Mouse (Mus musculus) stomach, embryonic 16.5 days (tissue): ENCODE results near the gene Arcn1. TPM values are rescaled to one million over a fixed set of nuclear protein-coding genes. Genes with fewer than 3 reads are reported as not detected.

ENCODE experiments used
- ATAC-seq: fragments of 200-750 bp; cut with Nextera tagmentation; 2 replicates; pipeline ENCODE4 v1.8.0; 2017; ENCODE audit warnings: moderate number of reproducible peaks, moderate TSS enrichment; ENCODE audit not compliant: insufficient read depth, low FRiP score
- H3K27ac ChIP-seq: fragments of 300-500 bp; sonication (generic); 2 replicates; pipeline ENCODE4 v1.5.1; 2014; ENCODE audit warnings: low read length
- H3K27me3 ChIP-seq: fragments of 300-500 bp; sonication (generic); 2 replicates; pipeline ENCODE4 v1.6.1; 2014; ENCODE audit warnings: low read length, control low read depth, mixed read lengths; ENCODE audit not compliant: control insufficient read depth, insufficient read depth
- H3K36me3 ChIP-seq: fragments of 300-500 bp; sonication (generic); 2 replicates; pipeline ENCODE4 v1.6.1; 2014; ENCODE audit warnings: low read length; ENCODE audit not compliant: control insufficient read depth, insufficient read depth
- H3K4me1 ChIP-seq: fragments of 300-500 bp; sonication (generic); 2 replicates; pipeline ENCODE4 v1.6.1; 2014; ENCODE audit warnings: low read length, control low read depth, mixed read lengths; ENCODE audit not compliant: control insufficient read depth, insufficient read depth
- H3K4me2 ChIP-seq: fragments of 300-500 bp; sonication (generic); 2 replicates; pipeline ENCODE4 v1.6.1; 2014; ENCODE audit warnings: low read depth, low read length, mixed read lengths
- H3K4me3 ChIP-seq: fragments of 300-500 bp; sonication (generic); replicated peaks from 2 replicates; pipeline ENCODE4 v1.5.1; 2014; ENCODE audit warnings: mild to moderate bottlenecking, low read length
- H3K9ac ChIP-seq: fragments of 300-500 bp; sonication (generic); 2 replicates; pipeline ENCODE4 v1.6.1; 2014; ENCODE audit warnings: low read length
- H3K9me3 ChIP-seq: fragments of 300-500 bp; sonication (generic); replicated peaks from 2 replicates; pipeline ENCODE4 v1.6.1; 2016; ENCODE audit warnings: low read length, control low read depth; ENCODE audit not compliant: control insufficient read depth
- WGBS: fragments of 180-500 bp; shearing (Covaris S2); extraction: QIAGEN DNeasy Blood & Tissue Kit; methylation state at CpG from one replicate; pipeline ENCODE4 v1.1.7; 2014; 5-methylcytosine and 5-hydroxymethylcytosine counted together
- polyA plus RNA-seq: library from polyadenylated mRNA; unstranded; fragments of >200 nt; fragmentation: Nextera tagmentation; extraction: Ambion mirVana; gene quantifications from 2 replicates; pipeline ENCODE4 v1.2.1, GENCODE M21; 2015

Gene Arcn1
- polyA plus RNA-seq, 1 experiment from 2014 or later: 212 TPM

DNA sequence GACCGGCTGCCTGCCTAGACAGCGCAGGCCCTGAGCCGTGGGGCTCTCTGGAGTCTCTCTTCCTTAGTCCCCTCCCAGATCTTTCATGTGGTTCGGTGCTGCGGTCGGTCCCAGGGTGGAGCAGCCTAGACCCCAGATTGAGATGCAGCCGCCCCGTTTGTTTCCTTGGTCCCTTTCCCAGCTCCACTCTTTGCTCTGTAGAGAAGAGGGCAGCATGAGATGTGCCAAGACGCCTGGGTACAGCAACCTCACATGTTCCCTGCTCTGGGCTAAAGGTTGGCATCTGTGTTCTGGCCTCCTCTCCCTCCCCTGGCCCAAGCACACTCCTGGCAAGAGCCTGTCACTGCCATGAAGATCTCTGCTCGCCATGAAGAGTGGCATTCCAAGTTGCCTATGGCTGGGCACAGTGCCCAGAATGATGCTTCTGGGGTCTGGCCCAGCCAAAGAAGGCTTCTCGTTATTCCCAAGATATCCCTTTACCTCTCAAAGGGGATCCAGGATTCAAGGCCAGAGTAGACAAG, 44.1 kb downstream of the Arcn1 start:
- no peaks in the 10 kb centered on the region for H3K36me3 ChIP-seq
- H3K9ac ChIP-seq: no peak overlapping the region
- WGBS: 64% methylated on average over 11 of the region's 11 CpGs
- peak overlapping the region; percentile 32 for H3K27ac ChIP-seq
- no peak overlapping the region for H3K4me2 ChIP-seq
- no peak for ATAC-seq
- no peak overlapping the region for H3K4me3 ChIP-seq
- H3K4me1 ChIP-seq: peaks cover 37% of the 10 kb centered on the region
- H3K27me3 ChIP-seq: no peaks in the 10 kb centered on the region
- H3K9me3 ChIP-seq: no peaks in the 10 kb centered on the region

DNA sequence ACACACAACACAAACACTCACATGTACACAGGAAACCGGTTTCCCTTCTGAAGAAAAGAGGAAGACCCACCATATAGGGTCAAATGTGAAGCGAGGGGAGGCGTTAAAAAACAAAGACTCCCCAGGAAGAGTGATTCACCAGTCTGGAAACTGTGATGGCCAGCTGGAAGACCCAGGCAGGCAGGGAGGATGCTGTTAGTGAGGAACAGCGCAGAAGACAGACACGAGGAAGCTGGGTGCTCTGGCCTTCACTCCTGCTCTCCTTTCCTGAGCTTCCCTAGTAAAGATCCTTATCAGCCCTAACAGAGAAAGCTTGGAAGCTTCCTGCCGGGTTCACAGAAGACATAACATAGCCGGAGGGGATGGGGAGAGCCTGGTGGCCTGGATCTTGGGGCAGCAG, 44.6 kb downstream of the Arcn1 start:
- no peaks in the 10 kb centered on the region for H3K27me3 ChIP-seq
- H3K36me3 ChIP-seq: no peaks in the 10 kb centered on the region
- H3K27ac ChIP-seq: peak overlapping the region; percentile 32
- H3K9me3 ChIP-seq: no peaks in the 10 kb centered on the region
- WGBS: 44% methylated on average over 7 of the region's 7 CpGs
- H3K4me1 ChIP-seq: peaks cover 37% of the 10 kb centered on the region
- H3K4me2 ChIP-seq: no peak overlapping the region
- no peak overlapping the region for H3K9ac ChIP-seq
- no peak for ATAC-seq
- H3K4me3 ChIP-seq: no peak overlapping the region

DNA sequence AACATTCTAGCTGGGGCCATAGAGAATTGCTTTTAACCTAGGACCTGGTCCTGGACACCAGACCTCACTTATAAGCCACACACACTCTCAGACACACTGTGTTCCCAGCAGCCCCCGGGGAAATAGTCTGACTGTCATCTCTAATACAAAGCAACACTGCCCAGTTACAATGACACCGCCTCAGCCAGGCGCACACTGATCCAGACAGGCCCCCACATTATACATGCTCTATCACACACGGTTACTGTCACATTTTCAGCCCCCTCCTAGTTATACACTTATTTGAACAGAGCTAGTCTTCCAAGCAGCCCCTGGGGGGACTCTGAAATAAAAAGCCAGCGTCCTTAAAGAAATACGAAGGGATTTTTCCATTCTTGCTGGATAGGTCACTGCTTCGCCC, 45.1 kb downstream of the Arcn1 start:
- Histone ChIP-seq H3K27me3 (no peaks in the 10 kb centered on the region), H3K9ac (no peak overlapping the region), H3K4me1 (peaks cover 37% of the 10 kb centered on the region), H3K27ac (no peak overlapping the region), H3K4me3 (no peak overlapping the region), H3K9me3 (no peaks in the 10 kb centered on the region), H3K36me3 (no peaks in the 10 kb centered on the region), H3K4me2 (no peak overlapping the region)
- 73% methylated on average over 7 of the region's 7 CpGs for WGBS
- ATAC-seq: no peak

DNA sequence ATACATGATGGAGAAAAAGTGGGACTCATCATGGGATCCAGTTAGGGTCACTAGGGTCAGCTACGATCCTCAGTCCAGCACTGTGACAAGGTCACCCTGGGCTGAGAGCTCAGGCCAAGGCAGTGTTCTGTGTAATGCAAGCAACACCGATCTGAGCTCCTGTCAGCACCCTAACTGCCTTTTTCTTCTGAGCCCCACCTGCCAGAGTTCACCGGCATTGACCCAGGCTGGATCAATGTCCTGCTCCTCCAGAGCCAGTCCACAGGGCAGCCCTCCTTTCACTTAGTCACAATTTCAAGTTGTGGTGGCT, 45.8 kb downstream of the Arcn1 start:
- no peak for ATAC-seq
- H3K27me3 ChIP-seq: no peaks in the 10 kb centered on the region
- peak overlapping the region; percentile 82; the same call in 1 of the 2 replicates for H3K9ac ChIP-seq
- peak overlapping the region; percentile 94 for H3K4me2 ChIP-seq
- no peaks in the 10 kb centered on the region for H3K9me3 ChIP-seq
- H3K4me1 ChIP-seq: peaks cover 37% of the 10 kb centered on the region
- peak overlapping the region; percentile 63; the same call in 1 of the 2 replicates for H3K4me3 ChIP-seq
- no peak overlapping the region for H3K27ac ChIP-seq
- H3K36me3 ChIP-seq: no peaks in the 10 kb centered on the region
- WGBS: 69% methylated on average over 3 of the region's 3 CpGs

DNA sequence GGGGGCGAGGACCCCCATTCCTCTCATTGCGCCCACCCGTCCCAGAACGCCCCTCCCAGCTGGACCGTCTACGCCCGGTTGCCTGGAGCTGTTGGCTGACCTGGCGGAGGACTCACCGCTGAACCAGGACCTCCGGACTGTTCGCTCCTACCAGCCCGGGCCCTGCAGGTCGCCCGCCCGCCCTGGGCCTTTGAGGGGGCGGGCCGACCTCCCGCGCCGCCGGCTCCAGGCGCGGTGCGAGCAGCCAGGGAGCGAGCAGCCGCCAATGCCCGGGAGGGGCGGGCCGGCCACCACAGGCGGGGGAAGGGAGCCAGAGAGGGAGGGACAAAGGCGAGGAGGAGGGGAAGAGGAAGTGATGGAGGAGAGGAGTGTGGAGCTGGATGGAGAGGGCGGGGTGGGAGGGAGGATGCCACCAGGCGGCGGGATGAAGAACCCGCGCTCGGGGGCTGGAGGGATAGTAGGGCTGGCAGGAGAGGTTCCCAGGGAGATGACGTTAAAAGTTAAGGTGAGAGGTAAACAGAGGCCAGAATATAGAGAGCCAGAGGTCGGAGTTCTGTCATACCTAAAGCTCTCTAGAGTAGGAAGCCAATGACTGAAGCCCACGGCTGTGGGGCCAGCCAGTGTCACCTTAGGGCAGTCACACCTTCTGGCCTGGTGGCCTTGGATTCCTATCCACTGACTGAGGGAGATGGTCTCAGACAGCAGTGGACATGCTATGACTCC, 46.3 kb downstream of the Arcn1 start:
- peak; percentile 89 for ATAC-seq
- peak overlapping the region; percentile 55 for H3K27ac ChIP-seq
- H3K4me2 ChIP-seq: peak overlapping the region; percentile 94
- no peaks in the 10 kb centered on the region for H3K9me3 ChIP-seq
- H3K4me1 ChIP-seq: peaks cover 32% of the 10 kb centered on the region
- H3K9ac ChIP-seq: peak overlapping the region; percentile 82
- H3K4me3 ChIP-seq: peak overlapping the region; percentile 63
- H3K27me3 ChIP-seq: no peaks in the 10 kb centered on the region
- 1% methylated on average over 40 of the region's 40 CpGs for WGBS
- H3K36me3 ChIP-seq: no peaks in the 10 kb centered on the region

DNA sequence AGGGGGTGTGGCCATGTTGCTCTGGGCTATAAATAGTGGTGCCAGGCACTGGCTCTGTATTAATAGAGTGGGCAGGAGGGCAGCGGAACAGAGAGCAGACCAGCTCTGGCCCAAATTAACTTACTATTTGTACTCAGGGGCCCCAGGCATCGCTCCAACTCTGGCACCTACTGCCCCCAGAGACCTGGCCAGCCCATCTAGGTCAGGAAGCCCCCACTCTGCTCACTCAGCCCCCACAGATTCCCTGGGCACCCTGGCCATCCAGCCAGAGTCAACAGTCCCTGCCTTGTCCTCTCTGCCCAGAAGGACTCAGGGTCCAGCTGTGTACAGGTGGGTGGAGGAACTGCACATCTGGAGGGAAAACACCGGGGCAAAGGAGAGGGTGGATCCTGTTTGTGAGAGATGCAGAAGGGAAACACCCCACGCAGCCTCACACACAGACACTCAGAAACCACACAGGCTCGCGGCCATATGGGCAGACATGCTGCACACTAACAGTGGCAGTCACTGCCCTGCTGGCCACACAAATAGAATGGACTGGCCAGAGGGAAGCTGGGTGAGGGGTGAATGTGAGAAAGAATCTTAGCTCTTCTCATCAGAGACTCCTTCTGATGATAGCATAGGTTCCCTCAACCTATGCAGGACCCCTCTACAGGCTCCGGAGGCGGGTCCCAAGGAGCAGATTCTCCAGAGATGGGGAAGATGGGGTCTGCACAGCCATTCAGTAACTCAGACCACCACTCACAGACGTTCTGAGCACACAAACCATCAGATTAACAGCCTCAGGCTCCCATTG, 47.1 kb downstream of the Arcn1 start:
- no peaks in the 10 kb centered on the region for H3K27me3 ChIP-seq
- peak overlapping the region; percentile 82 for H3K9ac ChIP-seq
- no peaks in the 10 kb centered on the region for H3K36me3 ChIP-seq
- H3K4me3 ChIP-seq: peak overlapping the region; percentile 63
- no peak; the same call in 1 of the 2 replicates for ATAC-seq
- 17% methylated on average over 9 of the region's 9 CpGs for WGBS
- peak overlapping the region; percentile 55 for H3K27ac ChIP-seq
- no peaks in the 10 kb centered on the region for H3K9me3 ChIP-seq
- peak overlapping the region; percentile 94 for H3K4me2 ChIP-seq
- H3K4me1 ChIP-seq: peaks cover 32% of the 10 kb centered on the region

DNA sequence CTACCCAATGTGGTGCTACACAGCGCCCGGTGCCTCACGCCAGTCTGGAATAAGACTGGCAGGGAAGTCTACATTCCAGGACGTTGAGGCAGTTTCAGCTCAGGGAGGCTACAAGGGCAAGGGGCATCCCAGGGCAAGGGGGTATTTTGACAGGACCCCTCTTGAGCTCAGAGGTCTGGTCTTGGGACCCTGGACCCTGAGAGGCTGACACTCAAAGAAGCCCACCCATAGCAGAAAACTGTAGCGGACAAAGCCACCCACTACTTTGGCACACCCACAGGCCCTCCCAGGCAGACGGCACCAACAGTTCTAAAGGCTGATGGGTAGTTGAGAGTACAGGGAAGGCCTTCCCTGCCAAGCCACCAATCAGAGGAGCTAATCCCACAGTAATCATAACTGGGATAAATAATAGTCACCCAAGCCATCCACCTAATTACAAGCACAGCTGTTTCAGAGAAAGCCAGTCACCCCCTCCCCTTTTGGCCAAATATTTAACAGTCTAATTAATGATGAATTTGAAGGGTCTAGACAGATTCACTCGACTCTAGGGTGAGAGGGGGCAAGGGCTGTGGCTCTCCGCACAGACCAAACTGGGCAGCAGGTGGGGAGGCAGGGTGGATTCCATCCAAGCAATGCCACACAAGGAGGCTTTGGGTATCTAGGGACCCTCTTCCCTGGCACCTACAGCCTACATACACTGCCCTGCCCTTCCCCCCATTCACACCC, 47.9 kb downstream of the Arcn1 start:
- Histone ChIP-seq H3K4me3 (no peak overlapping the region), H3K4me2 (peak overlapping the region; percentile 94), H3K4me1 (peaks cover 30% of the 10 kb centered on the region), H3K9me3 (no peaks in the 10 kb centered on the region), H3K9ac (no peak overlapping the region; the same call in 1 of the 2 replicates), H3K27ac (no peak overlapping the region), H3K36me3 (no peaks in the 10 kb centered on the region), H3K27me3 (no peaks in the 10 kb centered on the region)
- 65% methylated on average over 8 of the region's 8 CpGs for WGBS
- no peak for ATAC-seq

DNA sequence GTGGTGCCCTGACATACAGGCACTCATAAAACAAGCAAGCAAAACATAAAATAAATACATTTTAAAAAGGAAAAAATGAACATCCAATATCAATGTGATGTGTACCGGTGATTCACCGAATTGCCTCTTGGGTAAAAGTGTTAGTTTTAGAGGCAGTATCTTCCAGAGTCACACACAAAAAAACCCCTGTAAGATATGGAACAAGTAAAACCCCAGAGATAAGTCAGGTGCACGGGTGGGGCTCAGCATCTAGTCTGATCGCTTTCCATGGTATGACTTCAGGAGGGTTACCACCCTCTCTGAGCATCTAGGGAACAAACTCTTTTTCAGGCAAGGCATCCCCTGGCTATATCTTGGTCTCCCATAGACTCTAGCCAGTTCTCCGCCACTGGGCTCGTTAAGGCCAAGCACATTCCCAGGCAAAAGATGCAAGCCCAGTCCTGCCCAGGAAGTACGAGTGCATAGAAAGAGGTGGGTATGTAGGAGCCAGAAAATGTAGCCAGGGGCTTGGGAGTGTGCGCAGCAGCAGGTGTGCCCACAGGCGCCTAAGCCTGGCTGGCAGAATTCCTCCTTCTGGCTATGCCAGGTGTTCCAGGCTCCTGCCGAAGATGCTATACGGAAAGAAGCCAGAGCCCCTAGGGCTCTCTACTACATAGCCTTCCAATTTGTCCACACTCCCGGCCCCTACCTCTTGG, 48.6 kb downstream of the Arcn1 start:
- Histone ChIP-seq H3K36me3 (no peaks in the 10 kb centered on the region), H3K27ac (no peak overlapping the region), H3K9me3 (no peaks in the 10 kb centered on the region), H3K4me3 (no peak overlapping the region), H3K9ac (no peak overlapping the region), H3K4me2 (no peak overlapping the region), H3K4me1 (peaks cover 23% of the 10 kb centered on the region), H3K27me3 (no peaks in the 10 kb centered on the region)
- WGBS: 83% methylated on average over 12 of the region's 12 CpGs
- no peak for ATAC-seq
